Mouse (Mus musculus) limb, embryonic 12.5 days (tissue): Measurements from ENCODE around the gene Hc. TPM values are rescaled to one million over a fixed set of nuclear protein-coding genes. Genes with fewer than 3 reads are reported as not detected.

Source experiments
- ATAC-seq: fragments of 200-750 bp; cut with Nextera tagmentation; 2 replicates; pipeline ENCODE4 v1.8.0; 2017; ENCODE audit warnings: low read depth, moderate TSS enrichment; ENCODE audit not compliant: insufficient number of reproducible peaks, insufficient read depth, low FRiP score, low TSS enrichment
- H3K27ac ChIP-seq: fragments of 300-500 bp; sonication (generic); 2 replicates; pipeline ENCODE4 v1.5.1; 2016; ENCODE audit warnings: mild to moderate bottlenecking, moderate library complexity
- H3K27me3 ChIP-seq: fragments of 300-500 bp; sonication (generic); 2 replicates; pipeline ENCODE4 v1.6.1; 2016; ENCODE audit warnings: mild to moderate bottlenecking, moderate library complexity
- H3K36me3 ChIP-seq: fragments of 300-500 bp; sonication (generic); 2 replicates; pipeline ENCODE4 v1.6.1; 2016; ENCODE audit warnings: mild to moderate bottlenecking, moderate library complexity
- H3K4me1 ChIP-seq: fragments of 300-500 bp; sonication (generic); replicated peaks from 2 replicates; pipeline ENCODE4 v1.6.1; 2016
- H3K4me2 ChIP-seq: fragments of 300-500 bp; sonication (generic); 2 replicates; pipeline ENCODE4 v1.6.1; 2016; ENCODE audit warnings: mild to moderate bottlenecking, moderate library complexity
- H3K4me3 ChIP-seq: fragments of 300-500 bp; sonication (generic); replicated peaks from 2 replicates; pipeline ENCODE4 v1.5.1; 2016; ENCODE audit warnings: mild to moderate bottlenecking
- H3K9ac ChIP-seq: fragments of 300-500 bp; sonication (generic); replicated peaks from 2 replicates; pipeline ENCODE4 v1.6.1; 2016; ENCODE audit warnings: mild to moderate bottlenecking, moderate library complexity
- H3K9me3 ChIP-seq: fragments of 300-500 bp; sonication (generic); 2 replicates; pipeline ENCODE4 v1.6.1; 2016; ENCODE audit warnings: mild to moderate bottlenecking, moderate library complexity
- WGBS: fragments of 180-500 bp; shearing (Covaris S2); methylation state at CpG from one replicate; pipeline ENCODE4 v1.1.7; 2016; 5-methylcytosine and 5-hydroxymethylcytosine counted together
- polyA plus RNA-seq: library from polyadenylated mRNA; unstranded; fragments of >200 nt; fragmentation: Nextera tagmentation; extraction: Ambion mirVana; gene quantifications from 2 replicates; pipeline ENCODE4 v1.2.1, GENCODE M21; 2016

Hc gene
- polyA plus RNA-seq, 1 experiment from 2014 or later, result not detected

GRCm38 (mm10) chr2:34937460-34937859 lies 123.8 kb downstream of the Hc start:
- Histone ChIP-seq H3K4me2 (no peak overlapping the region), H3K4me1 (peaks cover 22% of the 10 kb centered on the region), H3K9ac (no peak overlapping the region), H3K36me3 (no peaks in the 10 kb centered on the region), H3K4me3 (no peak overlapping the region), H3K9me3 (no peaks in the 10 kb centered on the region), H3K27ac (no peak overlapping the region), H3K27me3 (peaks cover 26% of the 10 kb centered on the region)
- ATAC-seq, result no peak
- WGBS, result 9% methylated on average over 5 of the region's 5 CpGs

Other genes starting within 250 kb of the Hc start
- gene Fbxw2, start 235.1 kb downstream of the Hc start, polyA plus RNA-seq, result 83.0 and 86.8 TPM in 2 replicates
- gene Gm34653, start 228.4 kb downstream of the Hc start, polyA plus RNA-seq, result 0.13 and 0.17 TPM in 2 replicates
- 0.15 TPM in 1 of 2 replicates, not detected in the other for gene Cutal, start 187.0 kb downstream of the Hc start, polyA plus RNA-seq
- 104 TPM in 2 replicates for gene Psmd5, start 186.5 kb downstream of the Hc start, polyA plus RNA-seq
- gene Phf19, start 147.4 kb downstream of the Hc start, polyA plus RNA-seq, result 0.61 and 1.0 TPM in 2 replicates
- 0.58 and 0.61 TPM in 2 replicates for gene Traf1, start 99.7 kb downstream of the Hc start, polyA plus RNA-seq
- 0.14 and 0.20 TPM in 2 replicates for gene AI182371, start 40.1 kb upstream of the Hc start, polyA plus RNA-seq
- 32.0 and 34.5 TPM in 2 replicates for gene Cntrl, start 48.1 kb upstream of the Hc start, polyA plus RNA-seq
- 270 and 291 TPM in 2 replicates for gene Rab14, start 139.7 kb upstream of the Hc start, polyA plus RNA-seq
- gene Gsn, start 194.9 kb upstream of the Hc start, polyA plus RNA-seq, result 45.2 and 52.5 TPM in 2 replicates